Mouse (Mus musculus): ENCODE measurements around the gene Ugt1a10. TPM values are rescaled to one million over a fixed set of nuclear protein-coding genes. Genes with fewer than 3 reads are reported as not detected.

Ugt1a10 gene
- polyA plus RNA-seq, 2 experiments = not detected

- no peak for TF ChIP-seq POLR2A (IDR thresholded peaks at IDR 0.05; ENCODE audit: borderline replicate concordance, extremely low read depth, insufficient read depth, insufficient read length)
- no peak overlapping the region for H3K4me3 ChIP-seq (replicated peaks; ENCODE audit: low read length)
- DNase-seq (ENCODE audit: low spot score) (no peak), ATAC-seq (ENCODE audit: low FRiP score, low read depth) (no peak)
- no peak overlapping the region for H3K9ac ChIP-seq (ENCODE audit: low read depth, low read length, severe bottlenecking)
- H3K4me2 ChIP-seq (replicated peaks; ENCODE audit: low read depth, low read length, severe bottlenecking) = no peak overlapping the region
- H3K27ac ChIP-seq (replicated peaks; ENCODE audit: low read depth, low read length) = no peak overlapping the region
- no peaks in the 10 kb centered on the region for H3K27me3 ChIP-seq (ENCODE audit: control insufficient read depth, insufficient read depth, low read length)
- whole genome bisulfite sequencing = 87% methylated on average over 12 of the region's 12 CpGs
- peaks cover 66% of the 10 kb centered on the region for H3K9me3 ChIP-seq (ENCODE audit: control insufficient read depth, low read length)
- peaks cover 4% of the 10 kb centered on the region; the same call in 1 of the 2 replicates for H3K36me3 ChIP-seq (ENCODE audit: control insufficient read depth, insufficient read depth, low read length)
- no peaks in the 10 kb centered on the region for H3K4me1 ChIP-seq (ENCODE audit: control insufficient read depth, insufficient read depth, low read length)
Observed at GRCm38 (mm10) chr1:88254793-88255465, 199.7 kb downstream of the Ugt1a10 start.

GRCm38 (mm10) chr1:88255466-88255857 is 200.3 kb downstream of the Ugt1a10 start:
- no peak overlapping the region for H3K27ac ChIP-seq (replicated peaks; ENCODE audit: low read depth, low read length)
- H3K4me1 ChIP-seq (ENCODE audit: control insufficient read depth, insufficient read depth, low read length) = no peaks in the 10 kb centered on the region
- H3K4me3 ChIP-seq (replicated peaks; ENCODE audit: low read length) = no peak overlapping the region
- TF ChIP-seq POLR2A (IDR thresholded peaks at IDR 0.05; ENCODE audit: borderline replicate concordance, extremely low read depth, insufficient read depth, insufficient read length) = no peak
- no peak overlapping the region for H3K4me2 ChIP-seq (replicated peaks; ENCODE audit: low read depth, low read length, severe bottlenecking)
- 48% methylated on average over 2 of the region's 2 CpGs for WGBS
- no peak for ATAC-seq (ENCODE audit: low FRiP score, low read depth)
- no peak for DNase-seq (ENCODE audit: low spot score)
- H3K9ac ChIP-seq (ENCODE audit: low read depth, low read length, severe bottlenecking) = no peak overlapping the region
- no peaks in the 10 kb centered on the region for H3K27me3 ChIP-seq (ENCODE audit: control insufficient read depth, insufficient read depth, low read length)
- peaks cover 61% of the 10 kb centered on the region for H3K9me3 ChIP-seq (ENCODE audit: control insufficient read depth, low read length)
- peaks cover 9% of the 10 kb centered on the region for H3K36me3 ChIP-seq (ENCODE audit: control insufficient read depth, insufficient read depth, low read length)

GRCm38 (mm10) chr1:88255989-88256754 is 201.0 kb downstream of the Ugt1a10 start:
- H3K9ac ChIP-seq (ENCODE audit: low read depth, low read length, severe bottlenecking) = no peak overlapping the region
- H3K27me3 ChIP-seq (ENCODE audit: control insufficient read depth, insufficient read depth, low read length) = no peaks in the 10 kb centered on the region
- 79% methylated on average over 13 of the region's 13 CpGs for WGBS
- ATAC-seq (ENCODE audit: low FRiP score, low read depth) (no peak), DNase-seq (ENCODE audit: low spot score) (no peak)
- peaks cover 16% of the 10 kb centered on the region for H3K36me3 ChIP-seq (ENCODE audit: control insufficient read depth, insufficient read depth, low read length)
- peaks cover 55% of the 10 kb centered on the region for H3K9me3 ChIP-seq (ENCODE audit: control insufficient read depth, low read length)
- no peak overlapping the region for H3K27ac ChIP-seq (replicated peaks; ENCODE audit: low read depth, low read length)
- no peak overlapping the region for H3K4me2 ChIP-seq (replicated peaks; ENCODE audit: low read depth, low read length, severe bottlenecking)
- no peak for TF ChIP-seq POLR2A (IDR thresholded peaks at IDR 0.05; ENCODE audit: borderline replicate concordance, extremely low read depth, insufficient read depth, insufficient read length)
- no peaks in the 10 kb centered on the region for H3K4me1 ChIP-seq (ENCODE audit: control insufficient read depth, insufficient read depth, low read length)
- no peak overlapping the region for H3K4me3 ChIP-seq (replicated peaks; ENCODE audit: low read length)

GRCm38 (mm10) chr1:88256886-88257663 is 201.9 kb downstream of the Ugt1a10 start:
- WGBS = 74% methylated on average over 10 of the region's 10 CpGs
- no peaks in the 10 kb centered on the region for H3K4me1 ChIP-seq (ENCODE audit: control insufficient read depth, insufficient read depth, low read length)
- H3K27ac ChIP-seq (replicated peaks; ENCODE audit: low read depth, low read length) = no peak overlapping the region
- H3K4me2 ChIP-seq (replicated peaks; ENCODE audit: low read depth, low read length, severe bottlenecking) = no peak overlapping the region
- no peak overlapping the region for H3K9ac ChIP-seq (ENCODE audit: low read depth, low read length, severe bottlenecking)
- no peak for TF ChIP-seq POLR2A (IDR thresholded peaks at IDR 0.05; ENCODE audit: borderline replicate concordance, extremely low read depth, insufficient read depth, insufficient read length)
- no peak for ATAC-seq (ENCODE audit: low FRiP score, low read depth)
- peak; percentile 58 for DNase-seq (ENCODE audit: low spot score)
- peaks cover 53% of the 10 kb centered on the region for H3K9me3 ChIP-seq (ENCODE audit: control insufficient read depth, low read length)
- H3K4me3 ChIP-seq (replicated peaks; ENCODE audit: low read length) = no peak overlapping the region
- peaks cover 26% of the 10 kb centered on the region for H3K36me3 ChIP-seq (ENCODE audit: control insufficient read depth, insufficient read depth, low read length)
- no peaks in the 10 kb centered on the region for H3K27me3 ChIP-seq (ENCODE audit: control insufficient read depth, insufficient read depth, low read length)

- no peak overlapping the region for H3K27ac ChIP-seq (replicated peaks; ENCODE audit: low read depth, low read length)
- H3K4me2 ChIP-seq (replicated peaks; ENCODE audit: low read depth, low read length, severe bottlenecking) = no peak overlapping the region
- H3K4me1 ChIP-seq (ENCODE audit: control insufficient read depth, insufficient read depth, low read length) = no peaks in the 10 kb centered on the region
- ATAC-seq (ENCODE audit: low FRiP score, low read depth) (no peak), DNase-seq (ENCODE audit: low spot score) (no peak)
- H3K27me3 ChIP-seq (ENCODE audit: control insufficient read depth, insufficient read depth, low read length) = no peaks in the 10 kb centered on the region
- WGBS = 81% methylated on average over 6 of the region's 6 CpGs
- H3K9me3 ChIP-seq (ENCODE audit: control insufficient read depth, low read length) = peaks cover 47% of the 10 kb centered on the region
- TF ChIP-seq POLR2A (IDR thresholded peaks at IDR 0.05; ENCODE audit: borderline replicate concordance, extremely low read depth, insufficient read depth, insufficient read length) = no peak
- H3K9ac ChIP-seq (ENCODE audit: low read depth, low read length, severe bottlenecking) = no peak overlapping the region
- no peak overlapping the region for H3K4me3 ChIP-seq (replicated peaks; ENCODE audit: low read length)
- peaks cover 32% of the 10 kb centered on the region for H3K36me3 ChIP-seq (ENCODE audit: control insufficient read depth, insufficient read depth, low read length)
Observed at GRCm38 (mm10) chr1:88257681-88258080, 202.5 kb downstream of the Ugt1a10 start.
